Mouse (Mus musculus) large intestine, adult 2 months (tissue): ENCODE data around the gene Cul5. TPM values are rescaled to one million over a fixed set of nuclear protein-coding genes. Genes with fewer than 3 reads are reported as not detected.
A peak's percentile ranks its signal among the peaks of the same experiment; 100 is the strongest.

Experiments used
- DNase-seq: peaks from one replicate; pipeline ENCODE4 v3.0.0-alpha.2; 2012; ENCODE audit warnings: low read depth, low spot score
- WGBS: fragments of 180-500 bp; shearing (Covaris S2); methylation state at CpG from one replicate; pipeline ENCODE4 v1.1.7; 2018; 5-methylcytosine and 5-hydroxymethylcytosine counted together
- polyA plus RNA-seq: library from polyadenylated mRNA; depleted of rRNA; stranded (reverse); fragments of >200 nt; gene quantifications from 2 replicates; pipeline ENCODE4 v1.2.3, GENCODE M21; 2012; rRNA removed

Cul5 gene
- polyA plus RNA-seq, 1 experiment, result 2.3 TPM

- peak; percentile 14 for DNase-seq
- 13% methylated on average over 12 of the region's 12 CpGs for WGBS
Measured at GRCm38 (mm10) chr9:53609306-53609967, 60.4 kb downstream of the Cul5 start.

- WGBS, result 92% methylated on average over 4 of the region's 4 CpGs
- no peak for DNase-seq
Measured at GRCm38 (mm10) chr9:53607816-53608215, 62.0 kb downstream of the Cul5 start.

- no peak for DNase-seq
Measured at GRCm38 (mm10) chr9:53607192-53607591, 62.6 kb downstream of the Cul5 start.

GRCm38 (mm10) chr9:53604954-53605353 lies 64.9 kb downstream of the Cul5 start:
- DNase-seq, result no peak
- 89% methylated on average over 5 of the region's 5 CpGs for WGBS

More at GRCm38 (mm10) chr9:53607192-53607591, 62.6 kb downstream of the Cul5 start:
- WGBS, result 92% methylated on average over 3 of the region's 3 CpGs

- 26% methylated on average over 3 of the region's 3 CpGs for WGBS
- peak; percentile 36 for DNase-seq
Measured at GRCm38 (mm10) chr9:53603849-53604248, 66.0 kb downstream of the Cul5 start.

- peak; percentile 57 for DNase-seq
- 73% methylated on average over 1 of the region's 1 CpGs for WGBS
Measured at GRCm38 (mm10) chr9:53603384-53603783, 66.4 kb downstream of the Cul5 start.

- 78% methylated on average over 2 of the region's 2 CpGs for WGBS
- no peak for DNase-seq
Measured at GRCm38 (mm10) chr9:53601541-53601940, 68.3 kb downstream of the Cul5 start.

- 85% methylated on average over 6 of the region's 6 CpGs for WGBS
- DNase-seq, result no peak
Measured at GRCm38 (mm10) chr9:53598631-53599030, 71.2 kb downstream of the Cul5 start.

- 90% methylated on average over 4 of the region's 4 CpGs for WGBS
- no peak for DNase-seq
Measured at GRCm38 (mm10) chr9:53596971-53597600, 72.7 kb downstream of the Cul5 start.

GRCm38 (mm10) chr9:53594764-53595163 lies 75.0 kb downstream of the Cul5 start:
- 8% methylated on average over 3 of the region's 3 CpGs for WGBS
- DNase-seq, result no peak

GRCm38 (mm10) chr9:53581870-53582269 lies 87.9 kb downstream of the Cul5 start:
- no peak for DNase-seq
- 91% methylated on average over 4 of the region's 4 CpGs for WGBS

GRCm38 (mm10) chr9:53575721-53576120 lies 94.1 kb downstream of the Cul5 start:
- no peak for DNase-seq
- WGBS, result 76% methylated on average over 5 of the region's 5 CpGs

GRCm38 (mm10) chr9:53572516-53573307 lies 97.1 kb downstream of the Cul5 start:
- DNase-seq, result no peak
- WGBS, result 89% methylated on average over 7 of the region's 7 CpGs

GRCm38 (mm10) chr9:53570662-53571061 lies 99.2 kb downstream of the Cul5 start:
- no peak for DNase-seq
- WGBS, result 83% methylated on average over 6 of the region's 6 CpGs

Other genes starting within 250 kb of the Cul5 start
- gene Atm, start 133.3 kb downstream of the Cul5 start, polyA plus RNA-seq, result 0.84 and 1.9 TPM in 2 replicates
- 1.1 and 2.6 TPM in 2 replicates for gene Npat, start 133.0 kb downstream of the Cul5 start, polyA plus RNA-seq
- 27.9 and 32.8 TPM in 2 replicates for gene Acat1, start 59.6 kb downstream of the Cul5 start, polyA plus RNA-seq
- 0.07 and 0.23 TPM in 2 replicates for gene Rab39, start 36.2 kb upstream of the Cul5 start, polyA plus RNA-seq
- gene Slc35f2, start 101.5 kb upstream of the Cul5 start, polyA plus RNA-seq, result 56.0 and 73.4 TPM in 2 replicates
- 0.15 TPM in 1 of 2 replicates, not detected in the other for gene Sln, start 180.2 kb upstream of the Cul5 start, polyA plus RNA-seq